Mouse (Mus musculus): ENCODE results near the gene Ublcp1. TPM values are rescaled to one million over a fixed set of nuclear protein-coding genes. Genes with fewer than 3 reads are reported as not detected.

Gene Ublcp1
- polyA plus RNA-seq, 1 experiment from 2014 or later = 76.8 TPM

DNA sequence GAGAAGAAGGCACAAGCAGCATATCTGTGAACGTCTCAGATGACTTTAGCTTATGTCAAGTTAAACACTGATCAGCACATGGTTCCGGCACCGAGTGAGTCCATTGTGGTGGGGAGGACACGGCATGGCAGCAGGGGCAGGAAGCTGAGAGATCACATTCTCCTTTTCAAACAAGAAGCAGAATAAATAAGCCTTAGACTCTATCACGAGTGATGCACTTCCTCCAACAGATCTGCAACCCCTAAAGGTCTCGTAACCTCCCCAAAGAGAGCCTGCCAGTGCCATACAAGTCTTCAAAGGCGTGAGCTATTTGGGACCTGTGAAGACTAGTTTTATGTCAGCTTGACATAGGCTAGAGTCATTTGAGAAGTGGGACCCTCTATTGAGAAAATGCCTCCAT is 30.7 kb upstream of the Ublcp1 start:
- no peak for ATAC-seq (ENCODE audit: insufficient number of reproducible peaks, low FRiP score, low TSS enrichment, low read depth)
- Histone ChIP-seq H3K27me3 (ENCODE audit: control insufficient read depth, insufficient read depth, low read length) (no peaks in the 10 kb centered on the region), H3K36me3 (ENCODE audit: control insufficient read depth, insufficient read depth, low read length) (no peaks in the 10 kb centered on the region), H3K9me3 (ENCODE audit: control insufficient read depth, low read length) (no peaks in the 10 kb centered on the region), H3K4me3 (ENCODE audit: low read depth, low read length) (no peak overlapping the region), H3K9ac (ENCODE audit: low read length) (no peak overlapping the region), H3K4me1 (ENCODE audit: control insufficient read depth, insufficient read depth, low read length) (no peaks in the 10 kb centered on the region), H3K27ac (replicated peaks; ENCODE audit: low read depth, low read length) (no peak overlapping the region), H3K4me2 (ENCODE audit: low read depth, severe bottlenecking) (no peak overlapping the region)
- 82% methylated on average over 7 of the region's 7 CpGs for WGBS
- no peak for DNase-seq (ENCODE audit: low spot score)

GRCm38 (mm10) chr11:44498412-44499272 is 28.3 kb upstream of the Ublcp1 start:
- ATAC-seq (ENCODE audit: insufficient number of reproducible peaks, low FRiP score, low TSS enrichment, low read depth) = no peak
- no peaks in the 10 kb centered on the region for H3K9me3 ChIP-seq (ENCODE audit: control insufficient read depth, low read length)
- no peaks in the 10 kb centered on the region for H3K27me3 ChIP-seq (ENCODE audit: control insufficient read depth, insufficient read depth, low read length)
- H3K9ac ChIP-seq (ENCODE audit: low read length) = no peak overlapping the region
- H3K4me2 ChIP-seq (ENCODE audit: low read depth, severe bottlenecking) = no peak overlapping the region
- no peak for DNase-seq (ENCODE audit: low spot score)
- no peaks in the 10 kb centered on the region for H3K36me3 ChIP-seq (ENCODE audit: control insufficient read depth, insufficient read depth, low read length)
- 70% methylated on average over 13 of the region's 13 CpGs for WGBS
- no peaks in the 10 kb centered on the region for H3K4me1 ChIP-seq (ENCODE audit: control insufficient read depth, insufficient read depth, low read length)
- no peak overlapping the region for H3K4me3 ChIP-seq (ENCODE audit: low read depth, low read length)
- H3K27ac ChIP-seq (replicated peaks; ENCODE audit: low read depth, low read length) = no peak overlapping the region

GRCm38 (mm10) chr11:44496217-44496616 is 25.9 kb upstream of the Ublcp1 start:
- H3K36me3 ChIP-seq (ENCODE audit: control insufficient read depth, insufficient read depth, low read length) = no peaks in the 10 kb centered on the region
- DNase-seq (ENCODE audit: low spot score) (no peak), ATAC-seq (ENCODE audit: insufficient number of reproducible peaks, low FRiP score, low TSS enrichment, low read depth) (no peak)
- H3K4me1 ChIP-seq (ENCODE audit: control insufficient read depth, insufficient read depth, low read length) = no peaks in the 10 kb centered on the region
- no peaks in the 10 kb centered on the region for H3K9me3 ChIP-seq (ENCODE audit: control insufficient read depth, low read length)
- H3K27ac ChIP-seq (replicated peaks; ENCODE audit: low read depth, low read length) = no peak overlapping the region
- H3K4me2 ChIP-seq (ENCODE audit: low read depth, severe bottlenecking) = no peak overlapping the region
- H3K9ac ChIP-seq (ENCODE audit: low read length) = no peak overlapping the region
- H3K4me3 ChIP-seq (ENCODE audit: low read depth, low read length) = no peak overlapping the region
- H3K27me3 ChIP-seq (ENCODE audit: control insufficient read depth, insufficient read depth, low read length) = no peaks in the 10 kb centered on the region
- 72% methylated on average over 3 of the region's 3 CpGs for WGBS

GRCm38 (mm10) chr11:44494643-44495323 is 24.5 kb upstream of the Ublcp1 start:
- ATAC-seq (ENCODE audit: insufficient number of reproducible peaks, low FRiP score, low TSS enrichment, low read depth) (no peak), DNase-seq (ENCODE audit: low spot score) (no peak)
- H3K9me3 ChIP-seq (ENCODE audit: control insufficient read depth, low read length) = no peaks in the 10 kb centered on the region
- 86% methylated on average over 5 of the region's 5 CpGs for WGBS
- H3K27me3 ChIP-seq (ENCODE audit: control insufficient read depth, insufficient read depth, low read length) = no peaks in the 10 kb centered on the region
- H3K4me3 ChIP-seq (ENCODE audit: low read depth, low read length) = no peak overlapping the region
- H3K4me2 ChIP-seq (ENCODE audit: low read depth, severe bottlenecking) = no peak overlapping the region
- no peaks in the 10 kb centered on the region for H3K36me3 ChIP-seq (ENCODE audit: control insufficient read depth, insufficient read depth, low read length)
- H3K27ac ChIP-seq (replicated peaks; ENCODE audit: low read depth, low read length) = no peak overlapping the region
- no peaks in the 10 kb centered on the region for H3K4me1 ChIP-seq (ENCODE audit: control insufficient read depth, insufficient read depth, low read length)
- no peak overlapping the region for H3K9ac ChIP-seq (ENCODE audit: low read length)

GRCm38 (mm10) chr11:44489117-44489516 is 18.8 kb upstream of the Ublcp1 start:
- no peaks in the 10 kb centered on the region for H3K27me3 ChIP-seq (ENCODE audit: control insufficient read depth, insufficient read depth, low read length)
- H3K4me3 ChIP-seq (ENCODE audit: low read depth, low read length) = no peak overlapping the region
- no peaks in the 10 kb centered on the region; the same call in 1 of the 2 replicates for H3K9me3 ChIP-seq (ENCODE audit: control insufficient read depth, low read length)
- H3K4me1 ChIP-seq (ENCODE audit: control insufficient read depth, insufficient read depth, low read length) = no peaks in the 10 kb centered on the region
- H3K4me2 ChIP-seq (ENCODE audit: low read depth, severe bottlenecking) = no peak overlapping the region
- no peak overlapping the region for H3K27ac ChIP-seq (replicated peaks; ENCODE audit: low read depth, low read length)
- no peaks in the 10 kb centered on the region for H3K36me3 ChIP-seq (ENCODE audit: control insufficient read depth, insufficient read depth, low read length)
- ATAC-seq (ENCODE audit: insufficient number of reproducible peaks, low FRiP score, low TSS enrichment, low read depth) (no peak), DNase-seq (ENCODE audit: low spot score) (no peak)
- WGBS = 93% methylated on average over 1 of the region's 1 CpGs
- no peak overlapping the region for H3K9ac ChIP-seq (ENCODE audit: low read length)

DNA sequence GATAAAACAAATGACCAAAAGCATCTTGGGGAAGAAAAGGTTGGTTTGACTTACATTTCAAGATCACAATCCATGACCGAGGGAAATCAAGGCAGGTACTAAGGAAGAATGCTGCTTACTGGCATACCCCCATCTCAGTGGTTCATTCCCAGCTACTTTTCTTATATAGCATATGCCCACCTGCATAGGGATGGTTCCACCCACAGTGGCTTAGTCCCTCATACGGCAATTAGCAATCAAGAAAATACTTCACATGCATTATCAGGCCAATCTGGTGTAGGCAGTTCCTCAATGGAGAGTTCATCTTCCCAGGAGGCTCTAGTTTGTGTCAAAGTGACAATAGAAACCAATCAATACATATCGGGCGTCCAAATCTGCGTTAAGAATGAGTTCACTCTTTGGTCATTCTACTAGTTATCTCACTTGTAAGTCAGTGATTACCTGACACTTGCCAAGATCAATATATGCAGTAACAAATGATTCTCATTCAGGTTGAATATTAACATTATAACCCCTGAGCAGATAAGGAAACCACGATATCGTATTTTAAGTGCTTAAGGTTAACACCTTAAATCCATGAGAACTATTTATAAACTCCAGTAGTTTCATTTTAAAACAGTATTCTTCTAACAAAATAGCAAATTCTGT is 14.9 kb upstream of the Ublcp1 start:
- DNase-seq (ENCODE audit: low spot score) (no peak), ATAC-seq (ENCODE audit: insufficient number of reproducible peaks, low FRiP score, low TSS enrichment, low read depth) (no peak)
- H3K4me3 ChIP-seq (ENCODE audit: low read depth, low read length) = no peak overlapping the region
- H3K9me3 ChIP-seq (ENCODE audit: control insufficient read depth, low read length) = no peaks in the 10 kb centered on the region; the same call in 1 of the 2 replicates
- no peak overlapping the region for H3K9ac ChIP-seq (ENCODE audit: low read length)
- H3K27me3 ChIP-seq (ENCODE audit: control insufficient read depth, insufficient read depth, low read length) = no peaks in the 10 kb centered on the region
- H3K36me3 ChIP-seq (ENCODE audit: control insufficient read depth, insufficient read depth, low read length) = no peaks in the 10 kb centered on the region
- H3K27ac ChIP-seq (replicated peaks; ENCODE audit: low read depth, low read length) = no peak overlapping the region
- no peak overlapping the region for H3K4me2 ChIP-seq (ENCODE audit: low read depth, severe bottlenecking)
- no peaks in the 10 kb centered on the region for H3K4me1 ChIP-seq (ENCODE audit: control insufficient read depth, insufficient read depth, low read length)
- 92% methylated on average over 7 of the region's 7 CpGs for WGBS

GRCm38 (mm10) chr11:44480246-44480645 is 9.9 kb upstream of the Ublcp1 start:
- Histone ChIP-seq H3K9me3 (ENCODE audit: control insufficient read depth, low read length) (no peaks in the 10 kb centered on the region), H3K4me3 (ENCODE audit: low read depth, low read length) (no peak overlapping the region), H3K4me2 (ENCODE audit: low read depth, severe bottlenecking) (no peak overlapping the region), H3K9ac (ENCODE audit: low read length) (no peak overlapping the region), H3K36me3 (ENCODE audit: control insufficient read depth, insufficient read depth, low read length) (no peaks in the 10 kb centered on the region), H3K4me1 (ENCODE audit: control insufficient read depth, insufficient read depth, low read length) (no peaks in the 10 kb centered on the region), H3K27ac (replicated peaks; ENCODE audit: low read depth, low read length) (no peak overlapping the region), H3K27me3 (ENCODE audit: control insufficient read depth, insufficient read depth, low read length) (no peaks in the 10 kb centered on the region)
- 95% methylated on average over 6 of the region's 6 CpGs for WGBS
- ATAC-seq (ENCODE audit: insufficient number of reproducible peaks, low FRiP score, low TSS enrichment, low read depth) = no peak
- DNase-seq (ENCODE audit: low spot score) = no peak

DNA sequence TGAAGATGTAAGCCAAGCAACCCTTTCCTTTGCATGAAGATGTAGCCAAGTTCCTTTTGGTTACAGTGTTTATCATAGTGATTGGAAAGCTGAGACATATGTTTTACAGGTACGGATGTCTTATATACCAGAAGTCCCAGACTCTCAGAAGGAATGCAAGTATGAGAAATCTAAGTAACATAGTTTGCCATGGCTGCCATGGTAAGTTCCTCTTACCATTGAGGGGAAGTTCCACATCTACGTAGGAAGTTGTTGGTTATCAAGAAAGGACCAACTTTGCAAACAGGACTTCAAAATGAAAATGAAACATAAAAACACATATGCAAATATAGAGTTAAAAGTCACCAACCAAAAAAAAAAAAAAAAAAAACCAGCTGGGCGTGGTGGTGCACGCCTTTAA is 8.1 kb upstream of the Ublcp1 start:
- no peak overlapping the region for H3K9ac ChIP-seq (ENCODE audit: low read length)
- H3K27me3 ChIP-seq (ENCODE audit: control insufficient read depth, insufficient read depth, low read length) = no peaks in the 10 kb centered on the region
- H3K9me3 ChIP-seq (ENCODE audit: control insufficient read depth, low read length) = no peaks in the 10 kb centered on the region
- WGBS = 85% methylated on average over 4 of the region's 4 CpGs
- H3K4me3 ChIP-seq (ENCODE audit: low read depth, low read length) = no peak overlapping the region
- H3K4me1 ChIP-seq (ENCODE audit: control insufficient read depth, insufficient read depth, low read length) = no peaks in the 10 kb centered on the region
- DNase-seq (ENCODE audit: low spot score) (no peak), ATAC-seq (ENCODE audit: insufficient number of reproducible peaks, low FRiP score, low TSS enrichment, low read depth) (no peak)
- H3K36me3 ChIP-seq (ENCODE audit: control insufficient read depth, insufficient read depth, low read length) = no peaks in the 10 kb centered on the region
- no peak overlapping the region for H3K27ac ChIP-seq (replicated peaks; ENCODE audit: low read depth, low read length)
- H3K4me2 ChIP-seq (ENCODE audit: low read depth, severe bottlenecking) = no peak overlapping the region

Measured in limb, embryonic 11.5 days (tissue).